Mouse (Mus musculus) kidney, postnatal 0 days (tissue): ENCODE measurements at regions not wholly inside any gene's neighbourhood (a gene's known extent, or its start where the extent isn't known, plus 50 kb on each side); places are given as distances from the start of the nearest gene placed in this dataset.
A peak's percentile ranks its signal among the peaks of the same experiment; 100 is the strongest.

Experiments used
- ATAC-seq: fragments of 200-750 bp; cut with Nextera tagmentation; replicated peaks from 2 replicates; pipeline ENCODE4 v1.8.0; 2017; ENCODE audit warnings: low read depth, moderate number of reproducible peaks, moderate TSS enrichment, moderate library complexity; ENCODE audit not compliant: low FRiP score
- DNase-seq: peaks from one replicate; pipeline ENCODE4 v3.0.0-alpha.2; 2016; ENCODE audit warnings: low spot score
- H3K27ac ChIP-seq: fragments of 300-500 bp; sonication (generic); 2 replicates; pipeline ENCODE4 v1.5.1; 2014; ENCODE audit warnings: mild to moderate bottlenecking
- H3K27me3 ChIP-seq: fragments of 300-500 bp; sonication (generic); 2 replicates; pipeline ENCODE4 v1.6.1; 2014; ENCODE audit warnings: low read length, mixed read lengths; ENCODE audit not compliant: insufficient read depth
- H3K36me3 ChIP-seq: fragments of 300-500 bp; sonication (generic); 2 replicates; pipeline ENCODE4 v1.6.1; 2014; ENCODE audit warnings: low read length, mixed read lengths; ENCODE audit not compliant: insufficient read depth
- H3K4me1 ChIP-seq: fragments of 300-500 bp; sonication (generic); replicated peaks from 2 replicates; pipeline ENCODE4 v1.6.1; 2014; ENCODE audit warnings: antibody characterized with exemption, low read length, mixed read lengths; ENCODE audit not compliant: insufficient read depth
- H3K4me2 ChIP-seq: fragments of 300-500 bp; sonication (generic); 2 replicates; pipeline ENCODE4 v1.6.1; 2014; ENCODE audit warnings: mild to moderate bottlenecking, low read length, moderate library complexity, mixed read lengths
- H3K4me3 ChIP-seq: fragments of 300-500 bp; sonication (generic); replicated peaks from 2 replicates; pipeline ENCODE4 v1.5.1; 2014; ENCODE audit warnings: low read depth, low read length
- H3K9ac ChIP-seq: fragments of 300-500 bp; sonication (generic); 2 replicates; pipeline ENCODE4 v1.6.1; 2014; ENCODE audit warnings: low read depth, low read length
- H3K9me3 ChIP-seq: fragments of 300-500 bp; sonication (generic); replicated peaks from 2 replicates; pipeline ENCODE4 v1.6.1; 2016; ENCODE audit warnings: low read length, inconsistent platforms, mixed read lengths
- CTCF ChIP-seq: IDR thresholded peaks from 2 replicates; pipeline ENCODE4 v1.5.1; 2016; ENCODE audit warnings: antibody characterized with exemption, low read depth, mild to moderate bottlenecking, moderate library complexity
- WGBS: fragments of 180-500 bp; shearing (Covaris S2); extraction: QIAGEN DNeasy Blood & Tissue Kit; methylation state at CpG from one replicate; pipeline ENCODE4 v1.1.7; 2014; 5-methylcytosine and 5-hydroxymethylcytosine counted together

DNA sequence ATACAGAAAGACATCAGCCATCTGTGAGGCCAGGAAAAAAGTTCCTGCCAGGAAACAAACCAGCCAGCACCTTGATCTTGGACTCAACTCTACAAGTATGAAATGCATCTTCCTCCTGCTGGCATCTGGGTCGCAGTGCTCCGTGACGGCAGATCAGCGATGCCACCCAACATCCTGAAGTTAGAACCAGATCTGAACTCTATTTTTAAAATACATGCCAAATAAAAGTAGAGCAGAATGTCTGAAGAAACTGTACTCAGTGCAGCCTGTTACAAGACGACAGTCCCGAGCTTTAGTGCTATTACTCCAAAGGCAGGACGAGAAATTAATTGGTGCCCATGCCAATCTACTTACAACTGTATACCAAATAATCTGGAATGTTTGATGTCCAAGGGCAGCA is 80.2 kb downstream of the Kctd12 start:
- Histone ChIP-seq H3K36me3 (no peaks in the 10 kb centered on the region), H3K9ac (no peak overlapping the region), H3K4me1 (no peaks in the 10 kb centered on the region), H3K9me3 (no peaks in the 10 kb centered on the region), H3K27me3 (no peaks in the 10 kb centered on the region), H3K4me2 (no peak overlapping the region), H3K4me3 (no peak overlapping the region), H3K27ac (no peak overlapping the region)
- 86% methylated on average over 7 of the region's 7 CpGs for WGBS
- ATAC-seq (no peak), DNase-seq (no peak)
- no peak for TF ChIP-seq CTCF

DNA sequence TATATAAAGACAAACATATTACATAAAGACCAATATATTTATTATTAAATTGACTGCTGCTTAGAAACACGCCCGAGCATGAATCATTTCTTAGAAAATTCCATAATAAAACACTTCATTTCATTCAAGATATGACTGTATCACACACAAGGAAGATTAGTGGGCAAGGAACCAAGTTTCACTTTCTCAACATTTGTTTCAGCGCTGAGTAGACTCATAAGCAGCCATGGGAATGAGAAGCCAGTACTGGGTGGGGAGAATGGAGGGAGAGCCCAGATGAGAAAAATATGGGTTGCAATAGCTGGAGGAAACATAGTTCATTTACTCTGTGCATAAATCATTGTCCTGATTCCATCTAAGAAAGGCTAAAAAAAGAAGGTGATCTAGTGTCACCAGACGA is 84.0 kb downstream of the Kctd12 start:
- ATAC-seq, result no peak
- H3K4me3 ChIP-seq, result no peak overlapping the region
- H3K4me1 ChIP-seq, result no peaks in the 10 kb centered on the region
- H3K4me2 ChIP-seq, result no peak overlapping the region
- no peak overlapping the region for H3K9ac ChIP-seq
- 73% methylated on average over 4 of the region's 4 CpGs for WGBS
- DNase-seq, result peak; percentile 22
- no peaks in the 10 kb centered on the region for H3K36me3 ChIP-seq
- no peaks in the 10 kb centered on the region for H3K9me3 ChIP-seq
- no peaks in the 10 kb centered on the region for H3K27me3 ChIP-seq
- no peak overlapping the region for H3K27ac ChIP-seq
- TF ChIP-seq CTCF, result no peak

DNA sequence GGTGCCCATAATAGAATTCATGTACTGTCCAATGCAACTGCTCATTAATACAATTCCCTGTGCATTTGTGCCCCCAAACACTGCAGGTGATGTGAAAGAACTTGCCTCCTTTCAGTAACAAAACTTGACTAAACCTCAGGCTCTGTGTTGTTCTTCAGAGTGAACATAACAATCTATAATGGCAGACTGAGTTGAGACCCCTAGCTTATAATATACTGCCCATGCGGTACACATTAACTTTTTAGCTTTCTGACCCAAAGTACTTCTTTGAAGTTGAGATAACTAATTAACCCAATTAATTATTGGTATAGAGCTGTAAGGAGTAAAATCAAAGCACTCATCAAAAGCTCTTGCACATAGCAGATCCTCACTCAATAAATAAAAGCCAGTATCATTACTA is 85.4 kb downstream of the Kctd12 start:
- H3K4me1 ChIP-seq, result no peaks in the 10 kb centered on the region
- no peak overlapping the region for H3K9ac ChIP-seq
- no peaks in the 10 kb centered on the region for H3K36me3 ChIP-seq
- DNase-seq, result no peak
- H3K4me2 ChIP-seq, result no peak overlapping the region
- ATAC-seq, result no peak
- 60% methylated on average over 1 of the region's 1 CpGs for WGBS
- no peak overlapping the region for H3K4me3 ChIP-seq
- no peak overlapping the region for H3K27ac ChIP-seq
- no peaks in the 10 kb centered on the region for H3K9me3 ChIP-seq
- no peak for TF ChIP-seq CTCF
- no peaks in the 10 kb centered on the region for H3K27me3 ChIP-seq

DNA sequence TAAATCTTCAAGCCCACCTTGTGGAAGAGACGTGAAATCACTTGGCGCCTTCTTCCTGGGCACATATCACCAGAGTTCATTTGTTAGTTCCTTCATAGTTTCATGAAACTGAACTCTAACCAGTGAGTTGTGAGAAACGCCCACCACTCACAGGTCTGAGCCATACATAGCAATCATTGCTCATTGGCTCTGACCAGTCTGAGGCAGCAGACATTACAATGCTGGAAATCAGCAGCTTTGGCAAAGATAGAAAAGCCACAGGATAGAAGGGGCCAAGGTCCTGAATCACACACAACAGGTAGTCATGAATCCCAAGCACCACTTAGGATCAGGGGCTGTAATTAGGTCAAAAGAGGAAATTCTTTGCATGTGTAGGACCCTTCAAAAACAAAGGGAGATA is 85.9 kb downstream of the Kctd12 start:
- ATAC-seq (no peak), DNase-seq (no peak)
- H3K9ac ChIP-seq, result no peak overlapping the region
- H3K4me2 ChIP-seq, result no peak overlapping the region
- WGBS, result 75% methylated on average over 3 of the region's 3 CpGs
- no peaks in the 10 kb centered on the region for H3K9me3 ChIP-seq
- H3K4me3 ChIP-seq, result no peak overlapping the region
- H3K27ac ChIP-seq, result no peak overlapping the region
- H3K36me3 ChIP-seq, result no peaks in the 10 kb centered on the region
- TF ChIP-seq CTCF, result no peak
- H3K27me3 ChIP-seq, result no peaks in the 10 kb centered on the region
- H3K4me1 ChIP-seq, result no peaks in the 10 kb centered on the region

DNA sequence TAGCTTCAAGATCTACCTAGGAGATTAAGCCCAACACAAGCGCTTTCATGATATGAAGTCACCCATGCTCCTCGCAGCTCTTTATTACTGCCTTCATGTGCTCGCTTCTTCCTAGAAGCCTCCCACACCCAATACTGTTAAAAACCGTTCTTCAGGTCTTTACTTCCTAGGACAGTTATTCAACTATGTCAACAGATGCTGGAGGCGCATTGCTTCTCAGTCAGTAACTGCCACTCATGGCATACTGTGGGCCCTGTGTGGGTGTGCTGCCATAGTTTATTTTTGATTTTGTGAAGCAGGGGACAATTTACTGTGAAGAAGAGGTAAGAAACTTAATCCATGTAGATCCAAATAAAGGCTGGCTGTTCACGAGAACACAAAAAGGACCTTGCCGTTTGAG is 89.2 kb downstream of the Kctd12 start:
- H3K9me3 ChIP-seq, result no peaks in the 10 kb centered on the region
- H3K27ac ChIP-seq, result no peak overlapping the region
- ATAC-seq (no peak), DNase-seq (no peak)
- H3K27me3 ChIP-seq, result no peaks in the 10 kb centered on the region
- 93% methylated on average over 7 of the region's 7 CpGs for WGBS
- TF ChIP-seq CTCF, result no peak
- no peaks in the 10 kb centered on the region for H3K4me1 ChIP-seq
- H3K36me3 ChIP-seq, result no peaks in the 10 kb centered on the region
- H3K9ac ChIP-seq, result no peak overlapping the region
- H3K4me2 ChIP-seq, result no peak overlapping the region
- H3K4me3 ChIP-seq, result no peak overlapping the region

DNA sequence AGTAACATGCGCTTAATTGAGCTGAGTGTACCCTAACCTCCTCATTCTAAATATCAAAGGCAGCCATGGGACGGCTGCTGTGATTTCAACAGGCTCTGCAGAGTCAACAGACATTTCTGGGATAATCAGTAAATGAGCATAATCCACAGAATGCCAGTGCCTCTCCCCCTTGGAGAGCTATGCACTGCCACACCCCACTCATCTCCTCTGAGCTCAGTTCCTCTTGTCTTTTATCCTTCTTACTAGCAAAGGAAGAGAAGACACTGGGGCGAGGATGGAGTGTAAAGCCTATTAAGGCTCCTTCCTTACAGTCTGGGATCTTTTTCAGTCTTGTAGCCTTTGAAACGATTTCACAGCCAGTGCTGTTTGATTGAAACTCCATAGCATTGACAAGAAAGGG is 90.9 kb downstream of the Kctd12 start:
- no peaks in the 10 kb centered on the region for H3K4me1 ChIP-seq
- H3K4me3 ChIP-seq, result no peak overlapping the region
- no peak for ATAC-seq
- H3K36me3 ChIP-seq, result no peaks in the 10 kb centered on the region
- WGBS, result 63% methylated on average over 4 of the region's 4 CpGs
- no peak for DNase-seq
- no peak overlapping the region for H3K9ac ChIP-seq
- H3K4me2 ChIP-seq, result no peak overlapping the region
- H3K9me3 ChIP-seq, result no peaks in the 10 kb centered on the region
- H3K27ac ChIP-seq, result no peak overlapping the region
- no peak for TF ChIP-seq CTCF
- no peaks in the 10 kb centered on the region for H3K27me3 ChIP-seq

DNA sequence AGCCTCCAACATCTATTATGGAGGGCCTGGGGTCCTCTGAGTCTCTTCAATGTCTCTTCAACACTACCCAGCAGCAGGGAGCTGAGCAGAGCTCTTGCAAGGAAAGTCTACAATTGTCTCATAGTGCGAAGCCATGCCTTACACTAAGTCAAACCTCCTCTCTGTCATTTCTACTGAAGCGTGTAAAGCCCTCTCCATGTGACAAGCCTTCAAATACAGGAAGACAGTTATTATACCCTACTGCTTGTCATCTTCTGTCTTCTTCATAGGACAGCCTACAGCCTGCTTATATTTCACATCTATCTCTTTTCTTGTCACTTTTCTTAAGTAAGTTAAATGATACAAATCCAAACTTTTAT is 97.2 kb downstream of the Kctd12 start:
- 84% methylated on average over 2 of the region's 2 CpGs for WGBS
- no peaks in the 10 kb centered on the region for H3K9me3 ChIP-seq
- ATAC-seq, result no peak
- no peaks in the 10 kb centered on the region for H3K36me3 ChIP-seq
- H3K27ac ChIP-seq, result no peak overlapping the region
- no peak overlapping the region for H3K4me3 ChIP-seq
- no peaks in the 10 kb centered on the region for H3K27me3 ChIP-seq
- 0 out of 2 replicates have a peak, but pooled peaks cover 2% of the 10 kb centered on the region for H3K4me1 ChIP-seq
- no peak overlapping the region for H3K4me2 ChIP-seq
- H3K9ac ChIP-seq, result no peak overlapping the region
- no peak for DNase-seq
- no peak for TF ChIP-seq CTCF
